Mouse (Mus musculus) heart, postnatal 4 days (tissue): ENCODE data around the gene Rhpn2. TPM values are rescaled to one million over a fixed set of nuclear protein-coding genes. Genes with fewer than 3 reads are reported as not detected.
A peak's percentile ranks its signal among the peaks of the same experiment; 100 is the strongest.

Experiments used
- DNase-seq: peaks from one replicate; pipeline ENCODE4 v3.0.0; 2021
- total RNA-seq, 2 experiments: library from RNA; stranded (reverse); gene quantifications; 2 replicates each; pipeline ENCODE4 v1.2.3; 2021

The Rhpn2 gene
- total RNA-seq, 2 experiments from 2014 or later = 4.1 to 4.4 TPM

- DNase-seq = no peak
Measured at GRCm38 (mm10) chr7:35349022-35349421, 15.1 kb downstream of the Rhpn2 start.

- DNase-seq = no peak
Measured at GRCm38 (mm10) chr7:35349886-35350684, 16.1 kb downstream of the Rhpn2 start.

- DNase-seq = no peak
Measured at GRCm38 (mm10) chr7:35351155-35351554, 17.2 kb downstream of the Rhpn2 start.

- DNase-seq = no peak
Measured at GRCm38 (mm10) chr7:35353306-35353705, 19.3 kb downstream of the Rhpn2 start.

- DNase-seq = no peak
Measured at GRCm38 (mm10) chr7:35355303-35355872, 21.4 kb downstream of the Rhpn2 start.

- no peak for DNase-seq
Measured at GRCm38 (mm10) chr7:35357621-35358020, 23.7 kb downstream of the Rhpn2 start.

- DNase-seq = no peak
Measured at GRCm38 (mm10) chr7:35362253-35362652, 28.3 kb downstream of the Rhpn2 start.

GRCm38 (mm10) chr7:35362868-35363267, 28.9 kb downstream of the Rhpn2 start:
- DNase-seq = no peak

- DNase-seq = no peak
Measured at GRCm38 (mm10) chr7:35365161-35365910, 31.4 kb downstream of the Rhpn2 start.

- DNase-seq = no peak
Measured at GRCm38 (mm10) chr7:35371096-35371495, 37.1 kb downstream of the Rhpn2 start.

- no peak for DNase-seq
Measured at GRCm38 (mm10) chr7:35372483-35373017, 38.6 kb downstream of the Rhpn2 start.

- DNase-seq = no peak
Measured at GRCm38 (mm10) chr7:35373146-35373989, 39.4 kb downstream of the Rhpn2 start.

GRCm38 (mm10) chr7:35374265-35374664, 40.3 kb downstream of the Rhpn2 start:
- DNase-seq = no peak

GRCm38 (mm10) chr7:35376623-35377022, 42.7 kb downstream of the Rhpn2 start:
- no peak for DNase-seq

- DNase-seq = peak; percentile 47
Measured at GRCm38 (mm10) chr7:35379492-35380119, 45.6 kb downstream of the Rhpn2 start.

- peak; percentile 54 for DNase-seq
Measured at GRCm38 (mm10) chr7:35380351-35380750, 46.4 kb downstream of the Rhpn2 start.

GRCm38 (mm10) chr7:35381861-35382260, 47.9 kb downstream of the Rhpn2 start:
- no peak for DNase-seq

- DNase-seq = no peak
Measured at GRCm38 (mm10) chr7:35382706-35383353, 48.9 kb downstream of the Rhpn2 start.

- peak; percentile 50 for DNase-seq
Measured at GRCm38 (mm10) chr7:35386525-35386952, 52.6 kb downstream of the Rhpn2 start.

GRCm38 (mm10) chr7:35388694-35389093, 54.7 kb downstream of the Rhpn2 start:
- DNase-seq = no peak

- peak; percentile 45 for DNase-seq
Measured at GRCm38 (mm10) chr7:35392935-35393334, 59.0 kb downstream of the Rhpn2 start.
